Mouse (Mus musculus) bone marrow, adult 2 months (tissue): ENCODE measurements at regions not wholly inside any gene's neighbourhood (a gene's known extent, or its start where the extent isn't known, plus 50 kb on each side); places are given as distances from the start of the nearest gene placed in this dataset.

ENCODE experiments used
- CTCF ChIP-seq: fragments of 200-500 bp; IDR thresholded peaks from 2 replicates; pipeline ENCODE4 v1.5.1; 2011; ENCODE audit warnings: low read length, control low read depth; ENCODE audit not compliant: control insufficient read depth, insufficient read depth
- POLR2A ChIP-seq: fragments of 200-500 bp; IDR thresholded peaks from 2 replicates; pipeline ENCODE4 v1.6.1; 2011; ENCODE audit warnings: low read depth, mild to moderate bottlenecking, control low read depth, low read length, borderline replicate concordance; ENCODE audit not compliant: control insufficient read depth

DNA sequence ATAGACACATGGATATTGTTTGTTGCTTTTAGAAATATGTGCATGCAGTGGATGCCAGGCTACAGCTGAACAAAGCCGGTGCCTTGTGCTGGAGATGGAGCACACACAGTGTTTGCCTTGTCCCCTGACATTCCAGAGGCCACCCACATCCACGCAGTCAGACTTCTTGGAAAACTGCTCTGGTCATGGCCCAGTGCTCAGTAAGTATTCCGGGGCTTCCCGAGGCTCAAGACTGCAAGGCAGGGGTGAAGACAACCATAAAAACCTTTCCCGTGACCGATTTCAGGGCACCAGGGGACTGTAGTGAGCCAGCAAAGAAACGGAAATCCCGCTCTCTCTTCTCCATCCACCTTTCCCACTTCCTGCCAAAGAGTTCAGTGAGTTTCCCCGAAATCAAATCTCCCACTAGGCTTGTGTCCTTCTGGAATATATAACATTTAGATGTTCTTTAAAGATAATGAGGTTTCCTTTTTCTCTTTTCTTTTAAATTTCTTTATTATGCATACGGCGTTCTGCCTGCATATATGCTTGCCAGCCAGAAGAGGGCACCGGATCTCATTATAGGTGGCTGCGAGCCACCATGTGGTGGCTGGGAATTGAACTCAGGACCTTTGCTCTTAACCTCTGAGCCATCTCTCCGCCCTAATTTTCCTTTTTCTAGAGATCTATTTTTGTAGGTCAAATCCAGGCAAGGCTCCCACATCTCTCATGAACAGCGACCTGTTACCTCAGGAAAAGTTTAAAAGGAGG, 73.3 kb upstream of the Hmcn1 start:
- TF ChIP-seq POLR2A (no peak), CTCF (peak; percentile 10; the same call in 1 of the 2 replicates)
